Mouse (Mus musculus) lung, postnatal 4 days (tissue): ENCODE results near the gene Strip1.

Experiments
- DNase-seq, 2 experiments: peaks; one replicate each; pipeline ENCODE4 v3.0.0; 2021

The Strip1 gene

DNA sequence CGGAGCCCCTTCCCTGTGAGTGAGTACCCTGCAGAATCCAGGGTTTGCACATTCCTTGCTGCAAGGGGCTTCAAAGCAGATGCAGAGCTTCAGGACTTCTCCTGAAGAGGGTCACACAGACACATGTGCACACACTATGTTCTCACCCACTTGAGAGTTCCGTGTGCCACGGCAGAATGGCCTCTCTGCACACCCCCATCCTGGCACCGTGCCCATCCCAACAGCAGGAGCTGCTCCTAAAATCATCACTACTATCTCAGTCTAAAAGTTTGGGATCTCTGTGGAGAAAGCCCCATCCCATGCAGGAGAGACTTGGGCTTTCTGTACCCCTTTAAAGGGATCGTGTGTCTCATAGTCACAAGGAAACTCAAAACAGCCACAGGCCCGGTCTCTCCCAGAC lies 45.0 kb downstream of the Strip1 start:
- DNase-seq: peak in 1 of 2 experiments; percentile 22

DNA sequence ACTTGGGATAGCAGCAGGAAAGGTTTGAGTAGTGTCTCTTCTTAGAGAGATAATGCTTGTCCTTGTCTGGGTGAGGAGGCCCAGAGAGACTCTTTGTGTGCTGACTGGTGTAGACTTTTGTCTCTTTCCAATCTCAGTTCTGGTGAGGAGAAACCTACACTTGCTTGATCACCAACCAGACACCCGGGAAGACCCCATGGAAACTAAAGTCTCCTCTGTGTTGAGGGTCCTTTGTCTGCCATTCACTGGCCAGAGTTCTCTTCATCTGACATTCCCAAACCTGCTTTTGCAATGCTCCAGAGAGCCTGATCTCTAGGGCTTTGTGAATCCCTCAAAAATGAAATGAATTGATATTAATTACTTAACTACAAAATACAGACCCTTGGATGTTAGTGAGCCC lies 47.6 kb downstream of the Strip1 start:
- DNase-seq: no peak

DNA sequence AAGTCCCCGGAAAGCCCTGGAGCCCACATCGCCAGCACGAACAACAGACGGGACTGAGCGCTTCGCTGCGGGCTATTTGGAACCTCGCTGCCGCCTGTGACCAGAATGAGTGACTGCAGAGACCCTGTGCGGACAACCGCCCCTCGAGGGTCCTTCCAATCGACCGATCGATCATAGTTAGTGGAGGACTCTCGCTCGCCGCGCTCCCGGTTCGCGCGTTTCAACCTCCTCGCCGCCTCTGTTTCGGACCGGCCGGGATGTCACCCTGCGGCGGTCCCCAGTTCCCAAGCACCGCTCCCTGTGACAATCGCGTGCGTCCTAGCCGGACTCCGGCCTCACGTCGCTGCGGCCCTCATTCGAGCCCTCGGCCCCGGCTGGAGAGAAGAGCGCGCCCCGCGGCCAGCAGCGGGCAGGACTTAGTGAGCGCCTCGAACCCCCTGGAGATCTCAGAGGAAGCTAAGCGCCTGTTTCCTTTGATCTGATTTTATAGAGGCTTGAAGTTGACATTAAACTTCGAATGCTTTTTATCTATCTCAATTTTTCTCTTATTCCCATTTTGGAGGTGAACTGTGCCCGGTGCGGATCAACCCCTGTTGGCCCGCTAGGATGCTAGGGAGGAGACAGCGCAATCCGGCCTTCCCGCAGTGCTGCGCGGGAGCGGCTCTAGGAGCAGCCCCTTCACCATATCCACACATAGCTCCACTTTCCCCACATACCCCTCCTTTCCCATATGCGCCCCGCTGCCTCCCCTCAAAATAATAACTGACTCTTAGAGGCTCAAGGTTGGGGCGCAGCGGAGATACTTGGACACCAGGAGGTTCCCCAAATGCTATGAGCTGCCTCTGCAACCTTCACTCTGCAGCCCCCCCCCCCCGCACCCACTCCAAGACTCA lies 48.4 kb downstream of the Strip1 start:
- peak; percentile 17 to 37 for DNase-seq

DNA sequence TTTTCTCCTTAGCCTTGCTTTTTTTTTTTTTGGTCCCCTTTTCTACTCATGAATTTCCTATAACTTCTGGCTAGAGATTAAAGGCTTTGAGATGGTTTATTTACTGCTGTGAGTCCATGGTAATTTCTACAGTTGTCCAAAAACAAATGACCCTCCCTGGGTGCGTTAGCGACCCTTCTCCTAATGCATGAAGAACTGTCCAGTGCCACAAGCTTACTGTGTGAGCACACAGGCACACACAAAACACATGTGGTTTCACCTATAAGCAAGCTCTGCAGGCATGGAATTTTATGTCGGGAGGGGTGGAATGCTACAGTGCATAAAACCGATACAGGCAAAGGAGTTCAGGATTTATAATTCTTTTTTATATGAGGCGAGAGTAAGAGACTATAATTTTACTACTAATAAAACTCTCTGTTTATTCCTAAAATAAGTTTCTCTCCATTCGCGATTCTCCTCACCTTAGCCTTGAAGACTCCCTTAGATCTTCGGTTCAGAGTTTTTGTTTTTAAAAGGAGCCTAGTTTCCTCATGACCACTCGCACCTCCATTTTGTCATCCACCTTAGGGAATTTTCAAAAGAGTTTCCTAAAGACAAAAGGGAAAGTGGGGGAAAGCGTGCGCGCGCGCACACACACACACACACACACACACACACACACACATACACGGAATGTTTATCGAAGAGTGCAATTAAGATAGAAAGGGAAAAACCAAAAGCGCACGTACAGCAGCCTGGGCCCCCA lies 49.2 kb downstream of the Strip1 start:
- DNase-seq: no peak

DNA sequence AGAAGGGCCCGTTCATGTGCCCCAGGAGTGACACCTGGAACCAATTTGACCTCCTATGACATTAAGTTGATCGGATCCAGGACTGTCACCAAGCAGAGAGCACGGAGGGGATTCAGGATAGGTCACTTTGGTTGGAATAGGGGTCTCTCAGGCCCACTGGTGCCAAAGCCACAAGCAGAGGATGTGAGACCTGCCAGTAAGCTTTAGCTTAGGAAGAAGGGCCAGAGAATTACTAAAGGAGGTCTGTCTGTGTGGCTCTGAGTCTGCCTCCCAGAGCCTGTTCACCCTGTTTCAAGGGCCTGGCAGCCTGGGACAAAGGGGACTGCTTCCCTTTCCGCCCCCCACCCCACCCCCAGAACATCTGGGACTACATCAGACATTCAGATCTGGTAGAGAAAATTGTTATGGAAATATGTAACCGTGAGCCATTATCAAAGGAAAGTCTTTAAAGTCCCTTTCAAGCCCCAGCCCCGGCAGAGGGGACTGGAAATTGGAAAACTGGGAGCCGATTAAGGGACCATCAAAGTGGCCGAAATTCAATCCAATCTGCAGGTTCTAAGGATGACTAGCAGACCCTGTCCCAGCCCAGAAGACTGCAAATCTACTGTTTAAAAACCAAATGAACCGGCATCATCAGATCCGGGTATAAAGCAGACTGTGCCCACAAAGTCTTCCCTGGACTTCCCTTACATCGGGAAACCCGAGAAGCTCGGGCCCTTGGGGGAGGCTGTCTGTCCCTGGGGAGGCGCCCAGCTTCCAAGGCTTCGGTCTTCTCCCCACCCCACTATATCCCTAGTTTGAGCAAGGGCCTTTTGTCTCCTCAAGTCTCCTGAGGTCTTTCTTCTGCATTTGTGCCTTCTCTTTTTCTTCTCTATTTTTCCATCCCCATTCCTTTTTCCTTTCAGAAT lies 50.1 kb downstream of the Strip1 start:
- DNase-seq: peak in 1 of 2 experiments; percentile 12

DNA sequence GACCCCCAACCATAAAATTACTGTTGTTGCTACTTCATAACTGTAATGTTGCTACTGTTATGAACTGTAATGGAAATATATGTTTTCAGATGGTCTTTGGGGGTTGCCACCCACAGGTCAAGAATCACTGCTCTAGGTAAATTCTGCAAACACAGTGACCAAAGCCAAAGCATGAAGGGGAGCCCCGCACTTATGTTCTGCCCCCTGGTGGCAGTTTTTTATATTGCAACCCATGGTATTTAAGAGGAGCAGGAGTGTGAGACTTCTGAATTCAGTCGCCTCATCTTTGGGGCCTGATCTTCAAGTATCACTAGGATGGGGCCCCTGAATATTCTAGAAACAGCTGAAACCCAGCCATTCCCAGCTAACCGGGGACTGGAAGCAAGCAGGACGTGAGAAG lies 52.0 kb downstream of the Strip1 start:
- DNase-seq: peak; percentile 18 to 63

DNA sequence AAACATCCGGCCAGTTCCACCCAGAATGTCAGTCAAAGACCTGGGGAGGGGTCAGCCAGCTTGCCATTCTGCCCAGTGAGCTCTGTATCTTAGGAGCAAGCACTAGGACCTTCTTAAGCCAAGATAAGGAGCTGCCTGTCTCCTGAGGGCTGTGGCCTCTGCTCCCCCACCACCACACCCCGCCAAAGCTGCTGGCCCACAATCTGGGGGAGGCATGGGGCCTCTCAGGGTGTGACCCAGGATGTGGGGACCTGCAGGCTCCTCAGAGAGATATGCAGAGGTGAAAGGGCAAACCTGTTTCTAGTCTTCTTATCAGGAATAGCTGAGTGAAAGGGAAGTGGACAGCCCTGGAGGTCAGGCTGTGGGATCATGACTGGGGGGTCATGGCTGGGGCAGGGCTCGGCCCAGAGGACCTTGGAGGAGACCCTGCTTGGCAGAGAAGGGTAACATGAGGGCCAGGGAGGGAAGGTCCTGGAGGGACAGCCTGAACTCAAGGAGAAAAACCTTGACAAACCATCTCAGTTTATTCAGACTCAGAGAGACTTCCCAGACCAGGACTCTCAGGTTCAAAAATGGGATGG lies 53.6 kb downstream of the Strip1 start:
- peak in 1 of 2 experiments; percentile 13 for DNase-seq

DNA sequence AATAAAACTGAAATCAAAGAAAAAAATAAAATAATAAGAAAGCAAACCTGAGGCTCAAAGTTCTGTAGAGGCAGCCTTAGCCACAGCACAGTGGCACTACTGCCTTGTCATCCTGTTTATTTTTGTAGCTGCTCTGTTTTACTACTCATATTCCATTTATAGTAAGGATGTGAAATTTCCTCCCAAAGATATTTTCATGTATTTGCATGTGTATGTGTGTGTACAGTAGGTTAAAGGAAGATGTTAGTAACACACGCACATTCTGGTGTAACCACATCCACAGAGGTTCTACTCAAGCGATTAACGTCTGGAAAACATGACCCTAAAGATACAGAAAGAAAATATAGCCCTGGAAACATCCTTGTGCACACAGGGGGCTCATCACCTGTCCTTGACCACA lies 54.7 kb downstream of the Strip1 start:
- no peak for DNase-seq

DNA sequence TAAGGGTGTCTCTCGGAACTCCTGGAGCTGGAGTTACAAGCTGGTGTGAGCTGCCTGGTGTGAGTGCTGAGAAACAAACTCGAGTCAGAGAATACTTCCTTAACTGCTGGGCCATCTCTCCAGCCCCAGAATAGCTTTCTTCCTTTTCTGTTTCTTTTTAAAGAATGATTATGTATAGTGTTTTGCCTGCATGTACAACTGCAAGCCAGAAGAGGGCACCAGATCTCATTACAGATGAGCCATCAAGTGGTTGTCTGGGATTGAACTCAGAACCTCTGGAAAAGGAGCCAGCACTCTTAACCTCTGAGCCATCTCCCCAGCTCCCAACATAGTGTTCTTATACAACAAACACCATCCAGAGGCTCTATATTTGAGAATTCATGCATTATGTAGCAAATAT lies 60.3 kb downstream of the Strip1 start:
- DNase-seq: peak in 1 of 2 experiments; percentile 2

DNA sequence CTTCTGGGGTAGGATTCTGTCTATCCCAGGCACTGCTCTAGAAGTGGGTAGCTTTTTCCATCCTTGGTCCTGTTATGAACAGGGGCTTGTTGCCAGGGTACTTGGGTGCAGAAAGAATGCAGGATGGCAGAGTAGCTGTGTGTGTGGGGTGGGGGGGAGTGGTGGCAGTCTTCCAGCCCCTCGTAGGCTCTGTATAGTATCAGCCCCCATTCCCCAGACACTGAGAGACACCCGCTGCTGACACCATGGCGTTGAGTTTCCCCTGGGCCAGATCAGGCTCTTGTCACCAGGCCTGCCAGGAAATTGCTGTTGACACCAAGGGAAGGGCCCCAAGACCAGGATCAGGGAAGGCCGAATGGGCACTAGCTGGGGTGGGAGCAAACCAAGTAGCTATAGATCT lies 62.8 kb downstream of the Strip1 start:
- no peak for DNase-seq

DNA sequence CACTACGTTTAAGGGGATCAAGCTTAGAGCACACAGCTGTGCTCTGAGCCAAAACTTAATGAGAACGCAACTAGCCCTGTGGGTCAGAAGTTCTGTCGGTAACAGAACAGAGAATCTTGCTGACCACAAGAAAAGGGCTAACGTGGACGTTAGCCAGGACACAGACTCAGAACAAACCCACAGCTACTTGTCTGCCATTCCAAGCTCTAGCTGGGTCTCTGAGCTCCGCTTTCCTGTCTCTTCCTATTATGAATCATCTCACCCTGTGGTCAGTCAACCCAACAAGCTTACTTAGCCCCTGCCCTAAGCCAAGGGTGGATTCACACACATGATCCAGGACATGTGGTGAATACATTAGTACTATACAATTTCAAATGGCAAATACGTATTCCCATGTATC lies 63.7 kb downstream of the Strip1 start:
- DNase-seq: peak in 1 of 2 experiments; percentile 6

DNA sequence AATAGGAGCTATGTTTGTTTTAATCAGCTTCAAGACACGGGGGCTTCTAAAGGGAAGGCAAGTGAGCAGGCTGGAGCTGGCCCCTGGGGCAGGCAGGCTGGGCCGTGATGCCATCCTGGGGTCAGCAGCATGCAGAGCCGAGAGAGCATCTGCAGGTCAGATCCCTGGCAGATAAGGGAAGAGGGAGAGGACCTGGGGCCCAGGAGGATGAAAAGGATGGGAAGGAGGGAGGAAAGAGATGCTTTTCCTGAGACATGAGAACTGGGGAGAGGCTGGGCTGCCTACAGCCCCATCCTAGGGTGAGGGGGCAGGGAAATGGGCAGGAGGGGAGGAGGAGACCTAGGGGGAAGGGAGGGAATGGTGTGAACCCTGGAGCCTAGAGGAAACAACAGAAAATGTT lies 66.2 kb downstream of the Strip1 start:
- DNase-seq: peak in 1 of 2 experiments; percentile 6

DNA sequence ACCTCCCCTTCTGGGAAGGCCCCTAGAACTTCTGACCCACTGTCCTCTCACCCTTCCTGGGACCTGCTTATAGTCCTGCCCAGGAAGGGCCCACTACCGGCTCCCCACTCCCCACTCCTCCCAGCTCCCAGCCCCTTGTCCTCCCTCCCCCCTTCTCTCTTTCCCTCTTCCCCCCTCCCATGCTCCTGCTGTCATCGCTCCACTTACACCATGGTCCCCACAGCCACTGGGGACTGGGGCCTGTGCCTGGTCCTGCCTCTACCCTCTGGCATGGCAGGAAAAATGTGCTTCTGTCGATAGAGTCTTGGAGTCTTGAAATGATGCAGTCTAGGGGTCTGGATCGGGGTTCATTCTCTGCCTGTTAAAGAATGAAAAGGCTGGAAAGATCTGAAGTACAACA lies 67.6 kb downstream of the Strip1 start:
- DNase-seq: peak in 1 of 2 experiments; percentile 14

DNA sequence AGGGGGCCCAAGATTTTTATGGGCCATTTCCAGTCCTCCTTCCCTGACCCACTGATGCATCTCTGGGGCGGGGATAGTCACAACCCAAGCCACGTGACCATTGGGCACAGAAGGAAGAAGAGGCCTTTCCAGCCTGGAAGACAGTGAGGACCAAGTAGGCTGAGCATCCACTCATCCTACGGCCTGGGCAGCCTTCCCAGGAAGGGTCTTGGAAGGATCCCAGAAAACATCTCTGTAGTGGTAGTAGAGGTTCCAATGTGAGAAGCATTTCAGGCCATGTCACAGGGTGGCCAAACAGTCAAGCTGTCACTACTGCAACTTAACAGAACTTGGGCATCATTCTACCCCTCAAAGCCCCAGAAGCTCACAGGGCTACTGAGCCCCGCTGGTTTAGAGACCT lies 68.9 kb downstream of the Strip1 start:
- DNase-seq: peak in 1 of 2 experiments; percentile 17
